Mouse (Mus musculus): ENCODE data around the gene Tmem62.
"Not testable (repeated sequence)": the region's sequence is repeated elsewhere in the genome, so short reads cannot be mapped to it uniquely, and the experiment has no call there.

- not testable (repeated sequence) for TF ChIP-seq CTCF, POLR2A (IDR thresholded peaks at IDR 0.05; ENCODE audit: insufficient read depth, low read depth, low read length)
Measured at GRCm38 (mm10) chr2:120996607-120997006, 19.8 kb downstream of the Tmem62 start.

Measured in olfactory bulb, adult 2 months (tissue).